Mouse (Mus musculus): Measurements from ENCODE around the gene Cyp2d9. TPM values are rescaled to one million over a fixed set of nuclear protein-coding genes. Genes with fewer than 3 reads are reported as not detected.

Gene Cyp2d9
- polyA plus RNA-seq, 1 experiment = 1.3 TPM

Other genes starting within 250 kb of the Cyp2d9 start
- not detected in 2 replicates for gene Shisa8, start 220.6 kb upstream of the Cyp2d9 start, polyA plus RNA-seq (2012; ENCODE audit: insufficient read depth, insufficient read length, missing spikeins)
- not detected in 2 replicates for gene Tnfrsf13c, start 209.1 kb upstream of the Cyp2d9 start, polyA plus RNA-seq (2012; ENCODE audit: insufficient read depth, insufficient read length, missing spikeins)
- not detected in 2 replicates for gene Cenpm, start 188.7 kb upstream of the Cyp2d9 start, polyA plus RNA-seq (2012; ENCODE audit: insufficient read depth, insufficient read length, missing spikeins)
- not detected in 2 replicates for gene 1500009C09Rik, start 181.0 kb upstream of the Cyp2d9 start, polyA plus RNA-seq (2012; ENCODE audit: insufficient read depth, insufficient read length, missing spikeins)
- gene Sept3, start 158.5 kb upstream of the Cyp2d9 start, polyA plus RNA-seq (2012; ENCODE audit: insufficient read depth, insufficient read length, missing spikeins) = 0.28 TPM in 1 of 2 replicates, not detected in the other
- gene Wbp2nl, start 134.5 kb upstream of the Cyp2d9 start, polyA plus RNA-seq (2012; ENCODE audit: insufficient read depth, insufficient read length, missing spikeins) = not detected in 2 replicates
- gene Naga, start 94.5 kb upstream of the Cyp2d9 start, polyA plus RNA-seq (2012; ENCODE audit: insufficient read depth, insufficient read length, missing spikeins) = 13.1 and 13.8 TPM in 2 replicates
- 0.52 and 1.5 TPM in 2 replicates for gene Pheta2, start 94.5 kb upstream of the Cyp2d9 start, polyA plus RNA-seq (2012; ENCODE audit: insufficient read depth, insufficient read length, missing spikeins)
- gene Smdt1, start 94.5 kb upstream of the Cyp2d9 start, polyA plus RNA-seq (2012; ENCODE audit: insufficient read depth, insufficient read length, missing spikeins) = 420 and 432 TPM in 2 replicates
- 2,100 and 2,481 TPM in 2 replicates for gene Ndufa6, start 79.1 kb upstream of the Cyp2d9 start, polyA plus RNA-seq (2012; ENCODE audit: insufficient read depth, insufficient read length, missing spikeins)
- 29.8 and 37.1 TPM in 2 replicates for gene Cyp2d22, start 53.2 kb upstream of the Cyp2d9 start, polyA plus RNA-seq (2012; ENCODE audit: insufficient read depth, insufficient read length, missing spikeins)
- gene Cyp2d11, start 39.4 kb upstream of the Cyp2d9 start, polyA plus RNA-seq (2012; ENCODE audit: insufficient read depth, insufficient read length, missing spikeins) = not detected in 2 replicates
- gene Cyp2d10, start 26.2 kb upstream of the Cyp2d9 start, polyA plus RNA-seq (2012; ENCODE audit: insufficient read depth, insufficient read length, missing spikeins) = not detected in 2 replicates
- not detected in 2 replicates for gene Cyp2d12, start 121.6 kb downstream of the Cyp2d9 start, polyA plus RNA-seq (2012; ENCODE audit: insufficient read depth, insufficient read length, missing spikeins)
- not detected in 2 replicates for gene Cyp2d34, start 187.5 kb downstream of the Cyp2d9 start, polyA plus RNA-seq (2012; ENCODE audit: insufficient read depth, insufficient read length, missing spikeins)

Data from brown adipose tissue, adult 24 weeks (tissue).